Comparison of ENCODE assay signal across 12 mouse cellular contexts in genomic region chr14:122489686-122490414, GRCm38 (mm10). TPM values are rescaled to one million over a fixed set of nuclear protein-coding genes. Genes with fewer than 3 reads are reported as not detected.
DNase-seq lines count a peak whose midpoint lies in the region; ATAC-seq and TF ChIP-seq lines count a peak whose summit lies in the region.
"Had no signal": no experiment of that assay in that cellular context is flagged by ENCODE, and none has a peak within 500 bp of the region (broad histone marks: within the 10 kb centered on the region; RNA-seq: fewer than 3 reads in every experiment).

No protein-coding gene starts in this region.

- no peak for TF ChIP-seq EP300 in lung, postnatal 0 days (IDR thresholded peaks at IDR 0.05)

- no peak overlapping the region for H3K4me3 ChIP-seq in liver, adult 2 months (ENCODE audit: insufficient read depth, low read depth, low read length)
- H3K4me3 ChIP-seq in liver, embryonic 11.5 days (ENCODE audit: low read depth, low read length): no peak overlapping the region
- peak overlapping the region; percentile 29; the same call in 1 of the 2 replicates for H3K4me3 ChIP-seq in embryonic facial prominence, embryonic 13.5 days
- H3K4me3 ChIP-seq in limb, embryonic 10.5 days: peak overlapping the region; percentile 53
- H3K4me3 ChIP-seq in lung, postnatal 0 days (ENCODE audit: low read depth, low read length): no peak overlapping the region

- no peak overlapping the region for H3K9ac ChIP-seq in liver, adult 2 months (ENCODE audit: low read depth, low read length)
- H3K9ac ChIP-seq in liver, embryonic 11.5 days (ENCODE audit: low read depth, low read length): no peak overlapping the region
- H3K9ac ChIP-seq in embryonic facial prominence, embryonic 13.5 days: no peak overlapping the region
- H3K9ac ChIP-seq in lung, postnatal 0 days (replicated peaks; ENCODE audit: low read depth): no peak overlapping the region

- no peaks in the 10 kb centered on the region; the same call in 1 of the 2 replicates for H3K4me1 ChIP-seq in liver, adult 2 months (ENCODE audit: control insufficient read depth, insufficient read depth, low read length)
- H3K4me1 ChIP-seq in liver, embryonic 11.5 days (replicated peaks; ENCODE audit: control insufficient read depth, insufficient read depth, low read length): 0 out of 2 replicates have a peak, but pooled peaks cover 2% of the 10 kb centered on the region
- H3K4me1 ChIP-seq in embryonic facial prominence, embryonic 13.5 days: peaks cover 6% of the 10 kb centered on the region
- peaks cover 52% of the 10 kb centered on the region for H3K4me1 ChIP-seq in limb, embryonic 10.5 days
- no peaks in the 10 kb centered on the region for H3K4me1 ChIP-seq in lung, postnatal 0 days (ENCODE audit: insufficient read depth, low read depth, low read length)

- H3K27me3 ChIP-seq in liver, adult 2 months (ENCODE audit: control insufficient read depth, insufficient read depth, low read length): peaks cover 23% of the 10 kb centered on the region
- H3K27me3 ChIP-seq in liver, embryonic 11.5 days (replicated peaks; ENCODE audit: control insufficient read depth, insufficient read depth, low read length): peaks cover 72% of the 10 kb centered on the region
- H3K27me3 ChIP-seq in embryonic facial prominence, embryonic 13.5 days: peaks cover 81% of the 10 kb centered on the region
- peaks cover 58% of the 10 kb centered on the region for H3K27me3 ChIP-seq in limb, embryonic 10.5 days (ENCODE audit: low read depth, poor library complexity, severe bottlenecking)
- peaks cover 74% of the 10 kb centered on the region for H3K27me3 ChIP-seq in lung, postnatal 0 days (replicated peaks; ENCODE audit: insufficient read depth, low read length)

- 10% methylated on average over 12 of the region's 12 CpGs for WGBS in liver, adult 2 months
- 5% methylated on average over 12 of the region's 12 CpGs for WGBS in liver, embryonic 11.5 days
- WGBS in embryonic facial prominence, embryonic 13.5 days: 3% methylated on average over 12 of the region's 12 CpGs
- WGBS in limb, embryonic 10.5 days: 3% methylated on average over 12 of the region's 12 CpGs
- 8% methylated on average over 12 of the region's 12 CpGs for WGBS in lung, postnatal 0 days

- no peak for TF ChIP-seq CTCF in liver, adult 2 months (IDR thresholded peaks at IDR 0.05; ENCODE audit: low read depth, low read length)
- TF ChIP-seq CTCF in lung, postnatal 0 days (IDR thresholded peaks at IDR 0.05): no peak

- no peak for ATAC-seq in liver, embryonic 11.5 days (replicated peaks; ENCODE audit: low FRiP score)
- ATAC-seq in embryonic facial prominence, embryonic 13.5 days (ENCODE audit: insufficient number of reproducible peaks, insufficient read depth, low FRiP score, low TSS enrichment, low read depth): no peak
- no peak for ATAC-seq in erythroblast, adult 5-6 weeks (replicated peaks; ENCODE audit: low FRiP score, poor library complexity, severe bottlenecking)
- ATAC-seq in lung, postnatal 0 days: no peak
- ATAC-seq: Patski had no signal

- no peak overlapping the region for H3K27ac ChIP-seq in liver, adult 2 months (replicated peaks; ENCODE audit: insufficient read depth, low read depth, low read length)
- H3K27ac ChIP-seq in liver, embryonic 11.5 days (ENCODE audit: low read depth, low read length): no peak overlapping the region
- no peak overlapping the region for H3K27ac ChIP-seq in embryonic facial prominence, embryonic 13.5 days
- peak overlapping the region; percentile 82 for H3K27ac ChIP-seq in limb, embryonic 10.5 days
- H3K27ac ChIP-seq in lung, postnatal 0 days (ENCODE audit: low read length): no peak overlapping the region

- no peak overlapping the region for H3K4me2 ChIP-seq in liver, embryonic 11.5 days
- no peak overlapping the region for H3K4me2 ChIP-seq in embryonic facial prominence, embryonic 13.5 days
- H3K4me2 ChIP-seq in lung, postnatal 0 days (replicated peaks; ENCODE audit: low read depth, low read length): no peak overlapping the region

- no peak for TF ChIP-seq POLR2A in liver, adult 2 months (IDR thresholded peaks at IDR 0.05; ENCODE audit: extremely low read depth, insufficient read depth, low read length)

- no peaks in the 10 kb centered on the region for H3K9me3 ChIP-seq in liver, embryonic 11.5 days (ENCODE audit: control insufficient read depth, low read length)
- no peaks in the 10 kb centered on the region for H3K9me3 ChIP-seq in embryonic facial prominence, embryonic 13.5 days
- no peaks in the 10 kb centered on the region for H3K9me3 ChIP-seq in limb, embryonic 10.5 days (replicated peaks)
- no peaks in the 10 kb centered on the region for H3K9me3 ChIP-seq in lung, postnatal 0 days (ENCODE audit: low read length)

- H3K79me2 ChIP-seq in liver, adult 2 months (ENCODE audit: control insufficient read depth, insufficient read depth, low read length): no peaks in the 10 kb centered on the region

- H3K36me3 ChIP-seq in liver, adult 2 months (ENCODE audit: control insufficient read depth, insufficient read depth, low read length): no peaks in the 10 kb centered on the region
- H3K36me3 ChIP-seq in liver, embryonic 11.5 days (ENCODE audit: control insufficient read depth, insufficient read depth, low read length): no peaks in the 10 kb centered on the region
- no peaks in the 10 kb centered on the region for H3K36me3 ChIP-seq in embryonic facial prominence, embryonic 13.5 days
- H3K36me3 ChIP-seq in limb, embryonic 10.5 days: no peaks in the 10 kb centered on the region
- H3K36me3 ChIP-seq in lung, postnatal 0 days (ENCODE audit: insufficient read depth, low read length): no peaks in the 10 kb centered on the region

- peak; percentile 30 for DNase-seq in liver, adult 2 months (ENCODE audit: extremely low read depth, low read depth, low spot score)
- DNase-seq in liver, embryonic 11.5 days (ENCODE audit: low spot score): no peak
- DNase-seq in limb, embryonic 10.5 days (ENCODE audit: low spot score): no peak
- DNase-seq in retina, embryonic 14.5 days (ENCODE audit: low spot score): peak; percentile 67
- DNase-seq in lung, postnatal 0 days (ENCODE audit: low spot score): no peak
- no peak for DNase-seq in frontal cortex, adult 2 months (ENCODE audit: extremely low spot score in 1 of 2, low spot score in 1 of 2)
- DNase-seq: lung, postnatal 10 days had no signal

RNA-seq across cellular contexts. Expression of gene Gm10837, which starts 0.5 kb away (rescaled TPM):
- not detected in 2 replicates for total RNA-seq in liver, adult 2 months (2014; rRNA removed)
- polyA plus RNA-seq in liver, adult 2 months (2012; rRNA removed): not detected in 2 replicates
- polyA plus RNA-seq in liver, embryonic 11.5 days (2014; fragmentation: Nextera tagmentation; extraction: Ambion mirVana): not detected in 2 replicates
- polyA plus RNA-seq in embryonic facial prominence, embryonic 13.5 days (2015; fragmentation: Nextera tagmentation; extraction: Ambion mirVana): not detected in 2 replicates
- not detected in 2 replicates for polyA plus RNA-seq in limb, embryonic 10.5 days (2016; fragmentation: Nextera tagmentation; extraction: Ambion mirVana)
- not detected in 2 replicates for total RNA-seq in erythroblast, adult 5-6 weeks (2015; ENCODE audit: low replicate concordance)
- total RNA-seq in erythroblast, adult 5-6 weeks (2017; ENCODE audit: low replicate concordance): not detected in 2 replicates
- polyA plus RNA-seq in lung, postnatal 0 days (2015; fragmentation: Nextera tagmentation; extraction: Ambion mirVana): not detected in 2 replicates
- polyA plus RNA-seq in frontal cortex, adult 2 months (2012; rRNA removed): not detected in 2 replicates
- total RNA-seq: hematopoietic stem cell, adult 5-6 weeks had no signal
- polyA plus RNA-seq: Patski; spleen, adult 2 months had no signal

RNA-seq across cellular contexts. Expression of gene Zic2, which starts 14.6 kb away (rescaled TPM):
- total RNA-seq in liver, adult 2 months (2014; rRNA removed): not detected in 2 replicates
- not detected in 2 replicates for polyA plus RNA-seq in liver, adult 2 months (2012; rRNA removed)
- not detected in 2 replicates for polyA plus RNA-seq in liver, embryonic 11.5 days (2014; fragmentation: Nextera tagmentation; extraction: Ambion mirVana)
- 0.35 and 0.48 TPM in 2 replicates for polyA plus RNA-seq in embryonic facial prominence, embryonic 13.5 days (2015; fragmentation: Nextera tagmentation; extraction: Ambion mirVana)
- polyA plus RNA-seq in limb, embryonic 10.5 days (2016; fragmentation: Nextera tagmentation; extraction: Ambion mirVana): 5.0 and 5.1 TPM in 2 replicates
- total RNA-seq in erythroblast, adult 5-6 weeks (2015; ENCODE audit: low replicate concordance): not detected in 2 replicates
- not detected in 2 replicates for total RNA-seq in erythroblast, adult 5-6 weeks (2017; ENCODE audit: low replicate concordance)
- 0.05 TPM in 1 of 2 replicates, not detected in the other for polyA plus RNA-seq in lung, postnatal 0 days (2015; fragmentation: Nextera tagmentation; extraction: Ambion mirVana)
- 21.3 and 21.5 TPM in 2 replicates for polyA plus RNA-seq in frontal cortex, adult 2 months (2012; rRNA removed)
- total RNA-seq: hematopoietic stem cell, adult 5-6 weeks had no signal
- polyA plus RNA-seq: spleen, adult 2 months had no signal

RNA-seq across cellular contexts. Expression of gene Zic5, which starts 24.4 kb away (rescaled TPM):
- not detected in 2 replicates for total RNA-seq in liver, adult 2 months (2014; rRNA removed)
- not detected in 2 replicates for polyA plus RNA-seq in liver, adult 2 months (2012; rRNA removed)
- polyA plus RNA-seq in liver, embryonic 11.5 days (2014; fragmentation: Nextera tagmentation; extraction: Ambion mirVana): 0.16 TPM in 1 of 2 replicates, not detected in the other
- 0.20 and 0.22 TPM in 2 replicates for polyA plus RNA-seq in embryonic facial prominence, embryonic 13.5 days (2015; fragmentation: Nextera tagmentation; extraction: Ambion mirVana)
- 13.8 and 14.9 TPM in 2 replicates for polyA plus RNA-seq in limb, embryonic 10.5 days (2016; fragmentation: Nextera tagmentation; extraction: Ambion mirVana)
- not detected in 2 replicates for total RNA-seq in erythroblast, adult 5-6 weeks (2015; ENCODE audit: low replicate concordance)
- total RNA-seq in erythroblast, adult 5-6 weeks (2017; ENCODE audit: low replicate concordance): not detected in 2 replicates
- polyA plus RNA-seq in lung, postnatal 0 days (2015; fragmentation: Nextera tagmentation; extraction: Ambion mirVana): not detected in 2 replicates
- 2.9 and 3.4 TPM in 2 replicates for polyA plus RNA-seq in frontal cortex, adult 2 months (2012; rRNA removed)
- total RNA-seq: hematopoietic stem cell, adult 5-6 weeks had no signal
- polyA plus RNA-seq: spleen, adult 2 months had no signal

RNA-seq across cellular contexts. Expression of gene Gm5089, which starts 38.9 kb away (rescaled TPM):
- total RNA-seq in liver, adult 2 months (2014; rRNA removed): not detected in 2 replicates
- polyA plus RNA-seq in liver, adult 2 months (2012; rRNA removed): not detected in 2 replicates
- not detected in 2 replicates for polyA plus RNA-seq in liver, embryonic 11.5 days (2014; fragmentation: Nextera tagmentation; extraction: Ambion mirVana)
- 0.22 and 0.59 TPM in 2 replicates for polyA plus RNA-seq in embryonic facial prominence, embryonic 13.5 days (2015; fragmentation: Nextera tagmentation; extraction: Ambion mirVana)
- polyA plus RNA-seq in limb, embryonic 10.5 days (2016; fragmentation: Nextera tagmentation; extraction: Ambion mirVana): 0.36 and 0.56 TPM in 2 replicates
- not detected in 2 replicates for total RNA-seq in erythroblast, adult 5-6 weeks (2015; ENCODE audit: low replicate concordance)
- not detected in 2 replicates for total RNA-seq in erythroblast, adult 5-6 weeks (2017; ENCODE audit: low replicate concordance)
- polyA plus RNA-seq in lung, postnatal 0 days (2015; fragmentation: Nextera tagmentation; extraction: Ambion mirVana): not detected in 2 replicates
- 0.06 and 0.10 TPM in 2 replicates for polyA plus RNA-seq in frontal cortex, adult 2 months (2012; rRNA removed)
- total RNA-seq: hematopoietic stem cell, adult 5-6 weeks had no signal
- polyA plus RNA-seq: Patski; spleen, adult 2 months had no signal

RNA-seq across cellular contexts. Expression of gene Pcca, which starts 44.3 kb away (rescaled TPM):
- 46.7 and 54.1 TPM in 2 replicates for total RNA-seq in liver, adult 2 months (2014; rRNA removed)
- 26.3 and 28.8 TPM in 2 replicates for polyA plus RNA-seq in liver, adult 2 months (2012; rRNA removed)
- polyA plus RNA-seq in liver, embryonic 11.5 days (2014; fragmentation: Nextera tagmentation; extraction: Ambion mirVana): 18.1 and 20.3 TPM in 2 replicates
- 29.9 and 32.8 TPM in 2 replicates for polyA plus RNA-seq in embryonic facial prominence, embryonic 13.5 days (2015; fragmentation: Nextera tagmentation; extraction: Ambion mirVana)
- polyA plus RNA-seq in limb, embryonic 10.5 days (2016; fragmentation: Nextera tagmentation; extraction: Ambion mirVana): 32.4 and 35.8 TPM in 2 replicates
- total RNA-seq in erythroblast, adult 5-6 weeks (2015; ENCODE audit: low replicate concordance): 0.96 and 22.2 TPM in 2 replicates
- 8.4 and 9.8 TPM in 2 replicates for total RNA-seq in erythroblast, adult 5-6 weeks (2017; ENCODE audit: low replicate concordance)
- polyA plus RNA-seq in lung, postnatal 0 days (2015; fragmentation: Nextera tagmentation; extraction: Ambion mirVana): 10.4 and 16.2 TPM in 2 replicates
- 32.0 and 34.8 TPM in 2 replicates for polyA plus RNA-seq in frontal cortex, adult 2 months (2012; rRNA removed)

Comparison
In these comparisons a context has a peak if more than half of its experiments do, and no peak if none do; other contexts are left out.
1. DNase-seq: peak in liver, adult 2 months (single experiment) and retina, embryonic 14.5 days (single experiment); none in liver, embryonic 11.5 days (single experiment), limb, embryonic 10.5 days (single experiment), lung, postnatal 0 days (single experiment) and frontal cortex, adult 2 months (0 of 2).
2. H3K4me3 ChIP-seq: peak in embryonic facial prominence, embryonic 13.5 days (single experiment) and limb, embryonic 10.5 days (single experiment); none in liver, adult 2 months (single experiment), liver, embryonic 11.5 days (single experiment) and lung, postnatal 0 days (single experiment).